Mouse (Mus musculus) midbrain, postnatal 0 days (tissue): Measurements from ENCODE around the gene Slc38a6. TPM values are rescaled to one million over a fixed set of nuclear protein-coding genes. Genes with fewer than 3 reads are reported as not detected.

Source experiments
- ATAC-seq: fragments of 200-750 bp; cut with Nextera tagmentation; 2 replicates; pipeline ENCODE4 v1.8.0; 2017; ENCODE audit warnings: moderate number of reproducible peaks, mild to moderate bottlenecking, moderate TSS enrichment, moderate library complexity; ENCODE audit not compliant: low FRiP score
- DNase-seq: peaks from one replicate; pipeline ENCODE4 v3.0.0-alpha.2; 2015; ENCODE audit warnings: low spot score
- H3K27ac ChIP-seq: fragments of 300-500 bp; sonication (generic); 2 replicates; pipeline ENCODE4 v1.5.1; 2014; ENCODE audit warnings: low read depth, mild to moderate bottlenecking, low read length, mixed read lengths
- H3K27me3 ChIP-seq: fragments of 300-500 bp; sonication (generic); 2 replicates; pipeline ENCODE4 v1.6.1; 2014; ENCODE audit warnings: low read length, control low read depth, mixed read lengths; ENCODE audit not compliant: insufficient read depth
- H3K36me3 ChIP-seq: fragments of 300-500 bp; sonication (generic); 2 replicates; pipeline ENCODE4 v1.6.1; 2014; ENCODE audit warnings: low read length, control low read depth, mixed read lengths; ENCODE audit not compliant: insufficient read depth
- H3K4me1 ChIP-seq: fragments of 300-500 bp; sonication (generic); 2 replicates; pipeline ENCODE4 v1.6.1; 2014; ENCODE audit warnings: mild to moderate bottlenecking, control low read depth, antibody characterized with exemption, low read length, mixed read lengths; ENCODE audit not compliant: insufficient read depth
- H3K4me2 ChIP-seq: fragments of 300-500 bp; sonication (generic); 2 replicates; pipeline ENCODE4 v1.6.1; 2014; ENCODE audit warnings: low read depth, mild to moderate bottlenecking, low read length, mixed read lengths; ENCODE audit not compliant: poor library complexity, severe bottlenecking
- H3K4me3 ChIP-seq: fragments of 300-500 bp; sonication (generic); 2 replicates; pipeline ENCODE4 v1.5.1; 2014; ENCODE audit warnings: low read depth, mild to moderate bottlenecking, low read length, moderate library complexity
- H3K9ac ChIP-seq: fragments of 300-500 bp; sonication (generic); replicated peaks from 2 replicates; pipeline ENCODE4 v1.6.1; 2014; ENCODE audit warnings: mild to moderate bottlenecking, low read length, moderate library complexity, mixed read lengths; ENCODE audit not compliant: poor library complexity, severe bottlenecking
- H3K9me3 ChIP-seq: fragments of 300-500 bp; sonication (generic); 2 replicates; pipeline ENCODE4 v1.6.1; 2016; ENCODE audit warnings: low read length, control low read depth
- CTCF ChIP-seq: IDR thresholded peaks from 2 replicates; pipeline ENCODE4 v1.5.1; 2016; ENCODE audit warnings: antibody characterized with exemption, mild to moderate bottlenecking
- WGBS: fragments of 180-500 bp; shearing (Covaris S2); extraction: QIAGEN DNeasy Blood & Tissue Kit; methylation state at CpG from one replicate; pipeline ENCODE4 v1.1.7; 2014; 5-methylcytosine and 5-hydroxymethylcytosine counted together
- polyA plus RNA-seq: library from polyadenylated mRNA; unstranded; fragments of >200 nt; fragmentation: Nextera tagmentation; extraction: Ambion mirVana; gene quantifications from 2 replicates; pipeline ENCODE4 v1.2.1, GENCODE M21; 2015
- total RNA-seq: library from RNA; depleted of rRNA; stranded (reverse); fragments of >200 nt; gene quantifications from 2 replicates; pipeline ENCODE4 v1.2.3, GENCODE M21; 2014

Gene Slc38a6
- total and polyA plus RNA-seq, 2 experiments from 2014 or later = 10.2 to 26.2 TPM

GRCm38 (mm10) chr12:73325181-73325580 is 38.6 kb downstream of the Slc38a6 start:
- H3K9ac ChIP-seq = no peak overlapping the region
- no peak overlapping the region for H3K4me2 ChIP-seq
- no peaks in the 10 kb centered on the region for H3K27me3 ChIP-seq
- no peak for ATAC-seq
- no peaks in the 10 kb centered on the region for H3K9me3 ChIP-seq
- H3K36me3 ChIP-seq = no peaks in the 10 kb centered on the region
- 72% methylated on average over 2 of the region's 2 CpGs for WGBS
- no peak overlapping the region for H3K27ac ChIP-seq
- TF ChIP-seq CTCF = no peak
- no peak for DNase-seq
- no peak overlapping the region for H3K4me3 ChIP-seq
- no peaks in the 10 kb centered on the region for H3K4me1 ChIP-seq

GRCm38 (mm10) chr12:73325617-73326016 is 39.0 kb downstream of the Slc38a6 start:
- DNase-seq = no peak
- 56% methylated on average over 4 of the region's 4 CpGs for WGBS
- Histone ChIP-seq H3K27me3 (no peaks in the 10 kb centered on the region), H3K9ac (no peak overlapping the region), H3K36me3 (no peaks in the 10 kb centered on the region), H3K4me1 (no peaks in the 10 kb centered on the region), H3K4me3 (no peak overlapping the region), H3K27ac (no peak overlapping the region), H3K9me3 (no peaks in the 10 kb centered on the region), H3K4me2 (no peak overlapping the region)
- TF ChIP-seq CTCF = no peak
- no peak for ATAC-seq

GRCm38 (mm10) chr12:73327381-73327780 is 40.8 kb downstream of the Slc38a6 start:
- no peak for TF ChIP-seq CTCF
- ATAC-seq (no peak), DNase-seq (no peak)
- H3K9ac ChIP-seq = no peak overlapping the region
- H3K27ac ChIP-seq = no peak overlapping the region
- H3K36me3 ChIP-seq = no peaks in the 10 kb centered on the region
- H3K4me3 ChIP-seq = no peak overlapping the region
- H3K27me3 ChIP-seq = no peaks in the 10 kb centered on the region
- H3K9me3 ChIP-seq = no peaks in the 10 kb centered on the region
- no peak overlapping the region for H3K4me2 ChIP-seq
- no peaks in the 10 kb centered on the region for H3K4me1 ChIP-seq
- 72% methylated on average over 3 of the region's 3 CpGs for WGBS

- WGBS = 86% methylated on average over 4 of the region's 4 CpGs
- Histone ChIP-seq H3K27ac (no peak overlapping the region), H3K4me1 (no peaks in the 10 kb centered on the region), H3K4me2 (no peak overlapping the region), H3K27me3 (no peaks in the 10 kb centered on the region), H3K4me3 (no peak overlapping the region), H3K9ac (no peak overlapping the region), H3K36me3 (0 out of 2 replicates have a peak, but pooled peaks cover 2% of the 10 kb centered on the region), H3K9me3 (no peaks in the 10 kb centered on the region)
- ATAC-seq (no peak), DNase-seq (no peak)
- no peak for TF ChIP-seq CTCF
Observed at GRCm38 (mm10) chr12:73328448-73329167, 42.0 kb downstream of the Slc38a6 start.

- no peaks in the 10 kb centered on the region for H3K9me3 ChIP-seq
- no peaks in the 10 kb centered on the region for H3K27me3 ChIP-seq
- TF ChIP-seq CTCF = no peak
- no peaks in the 10 kb centered on the region for H3K4me1 ChIP-seq
- no peak overlapping the region for H3K4me2 ChIP-seq
- no peak for DNase-seq
- no peak overlapping the region for H3K4me3 ChIP-seq
- H3K27ac ChIP-seq = no peak overlapping the region
- H3K36me3 ChIP-seq = 0 out of 2 replicates have a peak, but pooled peaks cover 2% of the 10 kb centered on the region
- WGBS = 78% methylated on average over 7 of the region's 7 CpGs
- ATAC-seq = no peak
- H3K9ac ChIP-seq = no peak overlapping the region
Observed at GRCm38 (mm10) chr12:73330236-73330635, 43.7 kb downstream of the Slc38a6 start.

GRCm38 (mm10) chr12:73332701-73333100 is 46.1 kb downstream of the Slc38a6 start:
- H3K4me3 ChIP-seq = no peak overlapping the region
- 0 out of 2 replicates have a peak, but pooled peaks cover 2% of the 10 kb centered on the region for H3K36me3 ChIP-seq
- TF ChIP-seq CTCF = no peak
- H3K27ac ChIP-seq = no peak overlapping the region
- DNase-seq (no peak), ATAC-seq (no peak)
- no peak overlapping the region for H3K4me2 ChIP-seq
- no peak overlapping the region for H3K9ac ChIP-seq
- no peaks in the 10 kb centered on the region for H3K4me1 ChIP-seq
- no peaks in the 10 kb centered on the region for H3K27me3 ChIP-seq
- H3K9me3 ChIP-seq = no peaks in the 10 kb centered on the region
- WGBS = 77% methylated on average over 4 of the region's 4 CpGs
